Mouse (Mus musculus) stomach, embryonic 15.5 days (tissue): ENCODE measurements around the gene Bcor. TPM values are rescaled to one million over a fixed set of nuclear protein-coding genes. Genes with fewer than 3 reads are reported as not detected.

Experiments
- ATAC-seq: fragments of 200-750 bp; cut with Nextera tagmentation; 2 replicates; pipeline ENCODE4 v1.8.0; 2017; ENCODE audit warnings: low read depth, moderate number of reproducible peaks, moderate TSS enrichment; ENCODE audit not compliant: insufficient read depth, low FRiP score
- H3K27ac ChIP-seq: fragments of 300-500 bp; sonication (generic); 2 replicates; pipeline ENCODE4 v1.5.1; 2015; ENCODE audit warnings: mild to moderate bottlenecking, inconsistent platforms
- H3K27me3 ChIP-seq: fragments of 300-500 bp; sonication (generic); replicated peaks from 2 replicates; pipeline ENCODE4 v1.6.1; 2015; ENCODE audit warnings: inconsistent platforms
- H3K36me3 ChIP-seq: fragments of 300-500 bp; sonication (generic); 2 replicates; pipeline ENCODE4 v1.6.1; 2015; ENCODE audit warnings: inconsistent platforms
- H3K4me1 ChIP-seq: fragments of 300-500 bp; sonication (generic); 2 replicates; pipeline ENCODE4 v1.6.1; 2015; ENCODE audit warnings: inconsistent platforms
- H3K4me2 ChIP-seq: fragments of 300-500 bp; sonication (generic); 2 replicates; pipeline ENCODE4 v1.6.1; 2015; ENCODE audit warnings: mild to moderate bottlenecking, inconsistent platforms
- H3K4me3 ChIP-seq: fragments of 300-500 bp; sonication (generic); replicated peaks from 2 replicates; pipeline ENCODE4 v1.5.1; 2015; ENCODE audit warnings: inconsistent platforms
- H3K9ac ChIP-seq: fragments of 300-500 bp; sonication (generic); 2 replicates; pipeline ENCODE4 v1.6.1; 2015; ENCODE audit warnings: inconsistent platforms
- H3K9me3 ChIP-seq: fragments of 300-500 bp; sonication (generic); 2 replicates; pipeline ENCODE4 v1.6.1; 2016; ENCODE audit warnings: inconsistent platforms
- whole genome bisulfite sequencing: fragments of 180-500 bp; shearing (Covaris S2); methylation state at CpG from one replicate; pipeline ENCODE4 v1.1.7; 2015; 5-methylcytosine and 5-hydroxymethylcytosine counted together
- polyA plus RNA-seq: library from polyadenylated mRNA; unstranded; fragments of >200 nt; fragmentation: Nextera tagmentation; extraction: Ambion mirVana; gene quantifications from 2 replicates; pipeline ENCODE4 v1.2.1, GENCODE M21; 2015

The Bcor gene
- 13.1 and 14.0 TPM in 2 replicates for polyA plus RNA-seq

DNA sequence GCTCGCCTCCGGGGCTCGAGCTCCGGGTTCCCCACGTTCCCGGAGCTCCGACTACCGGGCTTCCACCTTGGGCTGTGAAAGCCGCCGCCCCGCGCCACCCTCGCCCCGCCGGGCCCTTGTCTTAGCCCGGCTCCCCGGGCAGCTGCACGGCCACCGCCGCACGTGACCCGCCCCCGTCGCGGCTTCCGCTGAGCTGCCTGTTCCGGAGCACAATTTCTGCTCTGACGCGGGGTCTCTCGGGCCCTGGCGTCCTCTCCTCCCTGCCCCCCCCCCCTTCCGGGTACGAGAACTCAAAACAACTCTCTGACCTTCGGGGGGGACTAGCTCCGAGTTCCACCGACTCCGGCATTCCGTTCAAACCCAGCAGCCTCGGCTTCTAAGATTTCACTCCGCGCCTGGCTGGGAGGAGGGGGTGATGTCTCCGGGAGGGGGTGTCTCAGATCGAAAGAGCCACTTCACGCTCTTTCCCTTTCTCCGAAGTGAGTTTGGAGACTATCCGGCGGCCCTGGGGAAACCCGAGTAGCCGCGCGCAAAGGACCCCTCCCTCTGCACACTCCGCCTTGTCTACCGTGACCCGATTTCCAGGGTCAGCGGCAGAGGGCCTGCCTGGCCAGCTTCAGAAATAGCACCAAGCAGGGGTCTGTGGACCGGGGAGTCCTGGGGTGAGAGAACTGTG is at the start of gene Bcor:
Gene Bcor (minus strand): TSS at position 375 of the 676 bp plus-strand sequence.
- H3K27me3 ChIP-seq, result peaks cover 26% of the 10 kb centered on the region; the same call in 1 of the 2 replicates

DNA sequence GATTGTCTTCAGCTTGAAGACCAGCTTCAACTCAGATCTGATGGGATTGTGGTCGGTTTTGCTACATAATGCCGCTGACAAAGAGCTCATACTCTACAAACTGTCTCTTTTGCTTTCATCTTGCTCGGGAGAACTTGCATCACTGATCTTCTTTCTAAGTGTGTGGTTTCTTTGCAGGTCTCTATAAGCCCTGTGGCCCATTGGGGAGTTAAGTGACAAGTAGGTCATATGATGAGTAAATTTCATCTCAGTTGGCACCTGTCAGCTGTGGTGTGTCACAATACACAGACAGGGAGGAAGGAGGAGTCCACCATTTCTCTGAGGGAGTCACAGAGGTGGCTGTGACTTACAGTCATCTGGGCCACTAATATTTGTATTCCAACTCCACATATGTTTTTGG is 42.8 kb upstream of the Bcor start:
- Histone ChIP-seq H3K27me3 (no peaks in the 10 kb centered on the region), H3K9ac (no peak overlapping the region), H3K4me3 (no peak overlapping the region), H3K27ac (no peak overlapping the region), H3K4me1 (no peaks in the 10 kb centered on the region), H3K4me2 (no peak overlapping the region), H3K9me3 (no peaks in the 10 kb centered on the region), H3K36me3 (no peaks in the 10 kb centered on the region)
- WGBS, result 80% methylated on average over 3 of the region's 3 CpGs
- ATAC-seq, result no peak

More for the DNA sequence above, at the start of gene Bcor:
- Histone ChIP-seq H3K9me3 (no peaks in the 10 kb centered on the region), H3K4me1 (peaks cover 8% of the 10 kb centered on the region; the same call in 1 of the 2 replicates), H3K36me3 (no peaks in the 10 kb centered on the region), H3K9ac (peak within 1 kb of the TSS; percentile 29; the same call in 1 of the 2 replicates), H3K4me2 (peak within 1 kb of the TSS; percentile 60), H3K27ac (peak within 1 kb of the TSS; percentile 86), H3K4me3 (peak within 1 kb of the TSS; percentile 45)
- WGBS, result 9% methylated on average over 49 of the region's 56 CpGs
- ATAC-seq, result peak; percentile 36; the same call in 1 of the 2 replicates

- Histone ChIP-seq H3K4me1 (no peaks in the 10 kb centered on the region), H3K4me3 (no peak overlapping the region), H3K9ac (no peak overlapping the region), H3K27me3 (no peaks in the 10 kb centered on the region), H3K36me3 (no peaks in the 10 kb centered on the region), H3K27ac (no peak overlapping the region), H3K9me3 (no peaks in the 10 kb centered on the region), H3K4me2 (no peak overlapping the region)
- 85% methylated on average over 3 of the region's 3 CpGs for WGBS
- no peak for ATAC-seq
Measured at GRCm38 (mm10) chrX:12201111-12201510, 41.0 kb upstream of the Bcor start.

- Histone ChIP-seq H3K9me3 (no peaks in the 10 kb centered on the region), H3K27ac (no peak overlapping the region), H3K4me3 (no peak overlapping the region), H3K9ac (no peak overlapping the region), H3K27me3 (no peaks in the 10 kb centered on the region), H3K4me1 (no peaks in the 10 kb centered on the region), H3K36me3 (no peaks in the 10 kb centered on the region), H3K4me2 (no peak overlapping the region)
- ATAC-seq, result no peak
- WGBS, result 50% methylated on average over 11 of the region's 11 CpGs
Measured at GRCm38 (mm10) chrX:12195234-12195919, 35.2 kb upstream of the Bcor start.

- whole genome bisulfite sequencing, result 60% methylated on average over 2 of the region's 2 CpGs
- Histone ChIP-seq H3K9me3 (no peaks in the 10 kb centered on the region), H3K36me3 (no peaks in the 10 kb centered on the region), H3K4me3 (no peak overlapping the region), H3K27me3 (no peaks in the 10 kb centered on the region), H3K4me1 (no peaks in the 10 kb centered on the region), H3K4me2 (no peak overlapping the region), H3K27ac (no peak overlapping the region), H3K9ac (no peak overlapping the region)
- no peak for ATAC-seq
Measured at GRCm38 (mm10) chrX:12192343-12192742, 32.2 kb upstream of the Bcor start.

DNA sequence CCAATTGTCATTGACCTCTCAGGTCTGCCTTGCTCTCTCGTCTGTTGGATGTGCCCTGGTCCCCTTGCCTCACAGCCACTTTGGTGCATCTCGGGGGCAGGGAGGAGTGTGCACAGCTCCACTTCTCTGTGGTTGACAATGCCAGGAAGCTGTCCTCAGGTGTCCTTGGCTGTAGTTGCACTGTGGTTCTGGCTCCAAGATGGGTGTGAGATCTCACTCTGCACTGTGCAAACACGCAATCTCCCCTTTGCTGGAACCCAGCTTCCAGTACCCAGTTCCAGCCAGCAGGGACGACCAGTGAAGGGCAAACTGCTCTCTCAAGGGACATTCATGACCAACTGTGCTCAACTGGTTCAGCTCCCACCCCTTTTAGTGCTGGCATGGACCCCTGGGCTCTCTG is 29.4 kb upstream of the Bcor start:
- Histone ChIP-seq H3K4me2 (no peak overlapping the region), H3K4me1 (no peaks in the 10 kb centered on the region), H3K36me3 (no peaks in the 10 kb centered on the region), H3K27ac (no peak overlapping the region), H3K9me3 (no peaks in the 10 kb centered on the region), H3K27me3 (no peaks in the 10 kb centered on the region), H3K9ac (no peak overlapping the region), H3K4me3 (no peak overlapping the region)
- 72% methylated on average over 4 of the region's 4 CpGs for WGBS
- no peak for ATAC-seq

DNA sequence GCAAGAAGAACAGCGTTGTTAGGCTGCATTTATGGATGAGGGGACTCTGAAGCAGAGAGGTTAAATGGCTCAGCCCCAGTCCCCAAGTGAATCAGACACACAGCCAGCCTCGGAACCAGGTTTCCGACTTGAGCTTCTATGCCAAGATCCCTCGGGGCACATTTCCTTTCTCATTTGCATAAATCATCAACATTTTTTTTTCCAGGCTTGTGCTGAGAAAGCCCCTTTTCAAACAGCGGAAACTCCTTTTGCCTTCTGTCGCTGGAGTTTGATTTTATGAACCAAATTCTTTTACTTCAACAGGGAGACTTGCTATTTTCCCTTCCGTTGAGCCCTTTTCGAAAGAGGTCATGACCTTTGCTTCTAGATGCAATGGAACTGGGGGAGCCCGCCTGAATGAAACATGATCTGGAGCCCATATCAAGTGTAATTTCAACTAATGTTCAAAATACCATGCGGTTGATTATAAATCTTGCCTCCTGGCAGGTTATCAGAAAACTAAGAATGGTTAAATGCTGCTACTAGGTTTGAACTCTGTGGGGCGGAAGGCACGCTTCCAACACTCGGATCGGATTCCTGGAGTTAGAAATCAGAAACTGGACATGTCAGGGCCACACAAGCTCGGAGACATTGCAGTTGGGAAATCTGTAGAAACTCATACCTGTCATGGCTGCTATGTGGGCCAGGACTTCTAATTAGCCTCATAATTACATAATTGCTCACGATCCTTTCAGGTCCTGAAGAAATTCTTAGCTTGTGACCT is 15.2 kb upstream of the Bcor start:
- Histone ChIP-seq H3K27ac (no peak overlapping the region), H3K4me1 (no peaks in the 10 kb centered on the region), H3K27me3 (no peaks in the 10 kb centered on the region), H3K4me3 (no peak overlapping the region), H3K36me3 (no peaks in the 10 kb centered on the region), H3K9ac (no peak overlapping the region), H3K9me3 (no peaks in the 10 kb centered on the region), H3K4me2 (no peak overlapping the region)
- WGBS, result 55% methylated on average over 16 of the region's 16 CpGs
- no peak for ATAC-seq

GRCm38 (mm10) chrX:12170128-12170527 is 10.0 kb upstream of the Bcor start:
- Histone ChIP-seq H3K4me2 (no peak overlapping the region), H3K9me3 (no peaks in the 10 kb centered on the region), H3K27me3 (no peaks in the 10 kb centered on the region), H3K27ac (no peak overlapping the region), H3K9ac (no peak overlapping the region), H3K36me3 (no peaks in the 10 kb centered on the region), H3K4me3 (no peak overlapping the region), H3K4me1 (no peaks in the 10 kb centered on the region)
- ATAC-seq, result no peak
- WGBS, result 43% methylated on average over 3 of the region's 3 CpGs

DNA sequence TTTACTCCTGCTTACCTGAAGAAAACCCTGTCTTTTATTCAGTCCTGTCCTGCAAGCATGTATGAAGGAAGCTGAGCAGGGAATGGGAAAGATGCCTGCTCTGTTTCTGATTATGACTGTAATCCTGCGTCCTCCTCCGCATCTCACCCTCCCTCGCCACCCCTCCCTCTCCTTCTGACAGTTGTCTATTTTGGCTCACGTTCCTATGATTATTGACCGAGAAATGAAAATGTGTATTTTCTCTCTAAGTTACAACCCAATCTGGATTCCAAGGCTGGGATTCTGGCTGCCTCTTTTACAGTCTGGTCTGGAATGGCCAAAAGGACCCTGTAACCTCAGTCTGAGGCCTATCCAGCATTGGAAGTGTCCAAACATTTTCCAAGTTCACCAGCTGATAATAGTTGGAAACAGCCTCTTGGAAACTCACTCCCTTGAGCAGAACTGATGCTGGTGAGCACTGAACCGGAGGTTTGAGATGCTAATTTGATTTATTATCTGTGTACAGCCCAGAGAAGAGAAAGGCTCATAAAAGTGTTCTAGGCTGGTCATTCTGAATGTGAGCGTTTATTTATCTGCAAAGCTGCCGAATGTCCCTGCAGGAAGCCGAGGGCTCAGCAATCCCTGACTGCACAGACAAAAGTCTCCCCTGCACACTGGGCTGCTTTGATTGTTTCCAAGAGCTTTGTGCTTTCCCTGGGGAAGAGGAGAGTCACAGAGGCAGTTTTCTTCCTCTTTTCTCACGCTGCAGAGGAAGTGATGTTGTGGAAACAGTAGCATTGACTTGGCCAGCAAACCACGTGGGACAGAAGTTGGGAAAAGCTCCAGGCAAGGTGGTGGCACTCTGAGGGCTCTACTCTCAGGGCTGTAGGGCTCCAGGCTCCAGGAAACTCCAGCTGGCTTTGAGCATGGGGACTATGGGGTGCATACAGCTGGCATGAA is 4.7 kb upstream of the Bcor start:
- no peak for ATAC-seq
- 46% methylated on average over 11 of the region's 11 CpGs for WGBS
- Histone ChIP-seq H3K4me1 (no peaks in the 10 kb centered on the region), H3K4me2 (no peak overlapping the region), H3K9me3 (no peaks in the 10 kb centered on the region), H3K9ac (no peak overlapping the region), H3K27ac (0 out of 2 replicates have a peak overlapping the region, but pooled peaks have one; percentile 26), H3K36me3 (no peaks in the 10 kb centered on the region), H3K4me3 (no peak overlapping the region), H3K27me3 (0 out of 2 replicates have a peak, but pooled peaks cover 1% of the 10 kb centered on the region)

- no peaks in the 10 kb centered on the region for H3K36me3 ChIP-seq
Measured at GRCm38 (mm10) chrX:12159534-12159881, 647 bp downstream of the Bcor start.

More at GRCm38 (mm10) chrX:12159534-12159881, 647 bp downstream of the Bcor start:
- Histone ChIP-seq H3K4me3 (peak overlapping the region; percentile 45), H3K9me3 (no peaks in the 10 kb centered on the region), H3K4me1 (peaks cover 8% of the 10 kb centered on the region; the same call in 1 of the 2 replicates), H3K4me2 (peak overlapping the region; percentile 60), H3K9ac (peak overlapping the region; percentile 29; the same call in 1 of the 2 replicates), H3K27ac (peak overlapping the region; percentile 86), H3K27me3 (peaks cover 26% of the 10 kb centered on the region; the same call in 1 of the 2 replicates)
- WGBS, result 3% methylated on average over 17 of the region's 19 CpGs
- ATAC-seq, result peak; percentile 13; the same call in 1 of the 2 replicates
